Mouse (Mus musculus) CH12.LX (cell line): Measurements from ENCODE around the gene Crybg2.

Source experiments
- CHD1 ChIP-seq: IDR thresholded peaks from 2 replicates; pipeline ENCODE4 v1.6.1; 2012; ENCODE audit warnings: low read depth, low read length, improper control_type of control experiment, inconsistent platforms
- CTCF ChIP-seq, 2 experiments: IDR thresholded peaks in 1 of 2; conservative IDR thresholded peaks in 1 of 2; 2 replicates each; pipeline ENCODE4 v1.5.1; 2011 to 2012; ENCODE audit warnings: low read depth in 2 of 2, low read length in 2 of 2, improper control_type of control experiment in 1 of 2, inconsistent platforms in 1 of 2, mild to moderate bottlenecking in 1 of 2, moderate library complexity in 1 of 2
- ELF1 ChIP-seq: IDR thresholded peaks from 2 replicates; pipeline ENCODE4 v1.6.1; 2014; ENCODE audit warnings: low read depth, mild to moderate bottlenecking, inconsistent platforms, low read length, improper control_type of control experiment
- EP300 ChIP-seq: IDR thresholded peaks from 2 replicates; pipeline ENCODE4 v1.6.1; 2011; ENCODE audit warnings: low read length, improper control_type of control experiment
- GABPA ChIP-seq: IDR thresholded peaks from 2 replicates; pipeline ENCODE4 v1.6.1; 2012; ENCODE audit warnings: low read depth, low read length, improper control_type of control experiment, inconsistent platforms; ENCODE audit not compliant: insufficient replicate concordance
- MAX ChIP-seq: IDR thresholded peaks from 2 replicates; pipeline ENCODE4 v1.6.1; 2011; ENCODE audit warnings: low read length, improper control_type of control experiment
- POLR2A ChIP-seq: IDR thresholded peaks from 2 replicates; pipeline ENCODE4 v1.6.1; 2011; ENCODE audit warnings: low read depth, mild to moderate bottlenecking, improper control_type of control experiment, low read length
- POLR2AphosphoS2 ChIP-seq: IDR thresholded peaks from 2 replicates; pipeline ENCODE4 v1.6.1; 2011; ENCODE audit warnings: low read depth, low read length, improper control_type of control experiment
- SIN3A ChIP-seq: IDR thresholded peaks from 2 replicates; pipeline ENCODE4 v1.6.1; 2012; ENCODE audit warnings: low read length, improper control_type of control experiment, inconsistent platforms
- USF1 ChIP-seq: IDR thresholded peaks from 2 replicates; pipeline ENCODE4 v1.6.1; 2014; ENCODE audit warnings: low read depth, mild to moderate bottlenecking, inconsistent platforms, low read length, improper control_type of control experiment
- ZKSCAN1 ChIP-seq: IDR thresholded peaks from 2 replicates; pipeline ENCODE4 v1.6.1; 2012; ENCODE audit warnings: low read depth, inconsistent platforms, low read length, improper control_type of control experiment, borderline replicate concordance
- ZNF384 ChIP-seq: IDR thresholded peaks from 2 replicates; pipeline ENCODE4 v1.6.1; 2012; ENCODE audit warnings: low read depth, low read length, improper control_type of control experiment, inconsistent platforms

DNA sequence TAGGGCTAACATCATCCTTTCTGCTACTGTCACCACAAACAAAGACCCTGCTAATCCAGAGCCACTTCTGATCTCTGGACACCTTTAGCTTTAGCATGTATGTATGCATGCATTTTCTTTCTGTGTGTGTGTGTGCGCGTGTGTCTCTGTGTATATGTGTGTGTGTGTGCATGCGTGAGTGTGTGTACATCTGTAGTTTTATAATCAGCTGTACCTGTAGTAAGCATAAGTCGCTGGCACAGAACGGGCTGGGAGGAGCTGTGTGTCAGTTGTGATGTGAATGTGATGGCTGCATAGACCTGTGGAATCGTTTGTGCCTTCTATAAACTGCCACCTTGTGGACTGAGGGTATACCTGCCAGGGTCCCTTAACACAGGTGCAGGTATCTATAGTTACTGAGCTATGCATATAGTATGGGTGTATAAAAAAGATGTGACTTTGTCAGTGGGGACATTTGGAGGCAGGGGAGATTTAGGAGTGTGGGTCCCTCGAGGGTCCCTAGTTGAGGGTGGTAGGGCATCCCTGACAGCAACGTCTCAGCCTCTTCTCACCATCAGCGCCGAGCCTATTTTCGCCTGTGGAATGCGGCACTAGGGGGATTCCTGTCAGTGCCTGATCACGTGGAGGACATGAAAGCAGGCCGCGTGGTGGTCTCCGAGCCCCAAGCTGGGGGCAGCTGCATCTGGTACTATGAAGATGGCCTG, 30.1 kb downstream of the Crybg2 start:
- TF ChIP-seq CTCF (conservative IDR thresholded peaks at IDR 0.05 in 1 of 2, IDR thresholded peaks at IDR 0.05 in 1 of 2; ENCODE audit: low read depth in 2 of 2, low read length in 2 of 2) = peak in 1 of 2 experiments; percentile 59; a peak in 2 of 4 replicates
- no peak for TF ChIP-seq EP300
- TF ChIP-seq USF1 = peak; percentile 53
- TF ChIP-seq SIN3A = no peak
- no peak for TF ChIP-seq ZKSCAN1
- TF ChIP-seq ZNF384 = no peak
- TF ChIP-seq POLR2A = peak; percentile 52; the same call in 1 of the 2 replicates
- no peak for TF ChIP-seq CHD1
- TF ChIP-seq POLR2AphosphoS2 = peak; percentile 95
- TF ChIP-seq GABPA = no peak
- TF ChIP-seq MAX = 0 out of 2 replicates have a peak, but pooled peaks have one; percentile 38
- TF ChIP-seq ELF1 = no peak
